Mouse (Mus musculus): ENCODE measurements around the gene Abhd14a. TPM values are rescaled to one million over a fixed set of nuclear protein-coding genes. Genes with fewer than 3 reads are reported as not detected.
A peak's percentile ranks its signal among the peaks of the same experiment; 100 is the strongest.

The Abhd14a gene
- total RNA-seq, 2 experiments from 2014 or later = 38.2 to 41.5 TPM

GRCm38 (mm10) chr9:106417841-106418625 lies 29.4 kb downstream of the Abhd14a start:
- DNase-seq (ENCODE audit: extremely low spot score in 1 of 2, low spot score in 1 of 2) = peak; percentile 78 to 80

DNA sequence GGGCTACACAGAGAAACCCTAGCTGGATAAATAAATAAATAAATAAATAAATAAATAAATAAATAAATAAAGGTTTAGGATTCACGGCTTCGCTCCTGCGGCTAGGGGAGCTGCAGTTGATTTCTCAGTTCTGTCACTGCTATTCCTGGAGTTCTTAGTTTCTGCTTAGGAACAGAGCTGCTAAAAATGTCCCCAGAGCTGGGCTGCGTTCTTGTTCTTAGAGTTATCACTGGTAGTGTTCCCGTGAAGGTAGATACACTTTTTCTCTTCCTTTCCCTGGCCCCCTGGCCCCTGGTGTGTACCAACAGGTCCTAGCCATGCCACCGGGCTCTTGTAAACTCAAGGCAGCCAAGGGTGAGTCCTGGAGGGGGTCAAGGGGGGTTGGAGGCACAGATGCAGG lies 30.7 kb downstream of the Abhd14a start:
- no peak for DNase-seq (ENCODE audit: extremely low spot score in 1 of 2, low spot score in 1 of 2)

- no peak for DNase-seq (ENCODE audit: extremely low spot score in 1 of 2, low spot score in 1 of 2)
Measured at GRCm38 (mm10) chr9:106413606-106414005, 33.9 kb downstream of the Abhd14a start.

GRCm38 (mm10) chr9:106412210-106412609 lies 35.3 kb downstream of the Abhd14a start:
- no peak for DNase-seq (ENCODE audit: extremely low spot score in 1 of 2, low spot score in 1 of 2)

- no peak for DNase-seq (ENCODE audit: extremely low spot score in 1 of 2, low spot score in 1 of 2)
Measured at GRCm38 (mm10) chr9:106411729-106412128, 35.7 kb downstream of the Abhd14a start.

DNA sequence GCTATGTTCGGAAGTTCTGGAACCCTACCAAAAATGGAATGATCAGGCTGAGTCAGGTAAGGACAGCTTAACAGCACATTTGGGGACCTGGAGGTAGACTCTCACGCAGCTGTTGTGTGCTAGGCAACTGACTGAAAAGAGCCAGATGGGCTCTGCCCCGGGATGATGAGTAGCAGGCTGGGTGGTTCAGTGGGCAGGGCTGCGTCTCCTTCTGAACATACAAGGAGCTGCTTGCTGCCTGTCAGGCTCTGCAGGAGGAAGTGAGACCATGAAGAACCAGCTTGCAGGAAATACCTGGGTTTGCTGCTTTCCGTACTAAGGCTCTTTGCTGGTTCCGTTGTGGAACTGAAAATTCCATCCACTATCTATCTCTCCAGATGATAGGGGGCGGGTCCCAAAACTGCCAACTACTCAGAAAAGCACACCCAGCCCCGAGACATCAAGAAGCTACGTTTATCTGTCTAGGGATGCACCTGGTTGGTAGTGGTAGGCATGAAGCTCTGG lies 36.3 kb downstream of the Abhd14a start:
- DNase-seq (ENCODE audit: extremely low spot score in 1 of 2, low spot score in 1 of 2) = no peak

DNA sequence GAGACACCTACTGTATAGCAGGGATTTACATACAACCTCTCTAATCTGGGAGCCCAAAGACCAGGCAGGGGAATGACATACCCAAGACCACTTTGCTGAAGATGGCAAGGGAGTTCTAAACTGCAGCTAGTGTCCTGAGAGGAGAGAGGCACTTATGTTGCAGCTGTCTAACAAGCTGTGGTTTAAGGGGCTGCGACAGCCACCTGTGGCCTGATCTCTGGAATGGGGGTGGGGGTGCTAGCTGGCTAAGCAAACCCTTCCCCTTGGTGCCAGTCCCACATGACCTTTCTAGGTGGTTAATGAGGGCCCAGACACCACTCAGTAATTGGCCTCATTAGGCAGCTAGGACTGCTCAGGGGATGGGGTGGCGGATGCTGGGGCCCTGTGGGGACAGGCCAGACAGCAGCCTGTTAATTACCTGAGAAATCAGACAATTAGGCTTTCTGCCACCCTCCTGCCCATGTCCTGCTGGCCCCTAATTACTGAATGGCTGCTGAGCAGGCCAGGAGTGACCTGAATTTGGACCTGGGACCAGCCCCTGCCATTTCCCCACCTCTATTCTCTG lies 37.3 kb downstream of the Abhd14a start:
- no peak for DNase-seq (ENCODE audit: extremely low spot score in 1 of 2, low spot score in 1 of 2)

GRCm38 (mm10) chr9:106409096-106409495 lies 38.4 kb downstream of the Abhd14a start:
- no peak for DNase-seq (ENCODE audit: extremely low spot score in 1 of 2, low spot score in 1 of 2)

GRCm38 (mm10) chr9:106406443-106407078 lies 40.9 kb downstream of the Abhd14a start:
- no peak for DNase-seq (ENCODE audit: extremely low spot score in 1 of 2, low spot score in 1 of 2)

GRCm38 (mm10) chr9:106405275-106405674 lies 42.2 kb downstream of the Abhd14a start:
- no peak for DNase-seq (ENCODE audit: extremely low spot score in 1 of 2, low spot score in 1 of 2)

DNA sequence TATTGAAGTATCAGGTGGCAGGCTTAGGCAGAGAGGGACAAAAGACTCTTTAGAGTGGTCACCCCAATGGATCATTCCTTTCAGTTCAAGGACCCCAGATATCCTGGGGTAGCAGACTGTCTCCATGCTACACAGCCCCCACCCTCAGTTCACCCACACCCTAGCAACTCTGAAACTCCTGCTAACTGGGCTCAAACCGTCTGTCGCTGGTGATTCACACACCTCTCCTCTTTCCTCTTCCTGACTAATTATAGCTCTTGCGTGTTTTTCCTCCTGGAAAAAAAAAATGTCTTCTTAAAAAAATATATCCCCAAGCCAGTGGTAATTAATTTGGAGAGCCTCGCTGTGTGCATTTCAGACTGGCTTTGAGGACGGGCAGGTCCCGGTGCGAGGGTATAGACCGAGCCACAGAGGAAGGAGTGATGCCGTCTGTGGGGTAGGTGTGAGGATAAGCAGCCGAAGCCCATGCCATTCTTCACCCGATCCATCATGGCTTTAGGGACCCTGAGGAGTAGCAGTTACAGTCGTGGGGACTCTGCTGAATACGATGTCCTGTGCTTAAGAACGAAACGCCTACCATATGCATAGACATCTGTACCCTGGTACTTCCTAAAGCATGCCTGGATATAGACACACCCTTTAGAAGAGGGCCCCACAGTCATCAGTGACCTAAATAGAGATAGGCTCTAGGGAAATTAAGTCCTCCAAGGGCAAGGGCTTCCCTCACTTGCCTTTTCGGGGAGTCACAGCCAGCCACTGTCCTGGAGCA lies 44.7 kb downstream of the Abhd14a start:
- no peak for DNase-seq (ENCODE audit: extremely low spot score in 1 of 2, low spot score in 1 of 2)

DNA sequence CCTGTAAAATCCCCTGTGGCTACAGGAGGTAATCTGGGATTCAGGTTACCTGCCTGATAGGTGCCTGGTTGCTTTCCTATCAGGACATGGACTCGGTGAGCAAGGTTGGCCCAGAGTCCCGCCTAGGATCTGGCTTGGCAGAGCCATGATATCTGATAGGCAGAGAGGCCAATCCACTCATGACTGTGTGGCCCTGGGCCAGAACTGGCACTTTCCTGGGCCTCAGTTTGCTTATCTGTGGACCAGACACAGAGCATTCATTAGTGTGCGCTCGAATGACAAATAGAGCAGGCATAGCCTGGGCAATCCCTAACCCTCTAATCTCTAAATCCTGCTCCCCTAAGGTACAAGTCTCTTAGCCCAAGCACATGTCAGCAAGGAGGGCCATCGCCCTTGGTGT lies 45.3 kb downstream of the Abhd14a start:
- DNase-seq (ENCODE audit: extremely low spot score in 1 of 2, low spot score in 1 of 2) = no peak

DNA sequence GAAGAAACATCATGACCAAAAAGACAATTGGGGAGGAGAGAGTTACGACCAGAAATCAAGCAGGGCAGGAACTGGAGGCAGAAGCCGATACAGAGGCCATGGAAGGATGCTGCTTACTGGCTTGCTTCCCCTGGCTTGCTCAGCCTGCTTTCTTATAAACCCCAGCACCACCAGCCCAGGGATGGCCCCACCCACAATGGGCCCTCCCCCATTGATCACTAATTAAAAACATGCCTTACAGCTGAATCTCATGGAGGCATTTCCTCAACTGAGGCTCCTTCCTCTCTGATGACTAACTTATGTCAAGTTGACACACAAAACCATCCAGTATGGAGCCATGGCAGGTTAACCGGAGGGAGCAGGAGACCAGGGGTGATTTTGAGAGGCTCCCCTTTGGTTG lies 47.7 kb downstream of the Abhd14a start:
- DNase-seq (ENCODE audit: extremely low spot score in 1 of 2, low spot score in 1 of 2) = no peak

- no peak for DNase-seq (ENCODE audit: extremely low spot score in 1 of 2, low spot score in 1 of 2)
Measured at GRCm38 (mm10) chr9:106398667-106399311, 48.7 kb downstream of the Abhd14a start.

- DNase-seq (ENCODE audit: extremely low spot score in 1 of 2, low spot score in 1 of 2) = no peak
Measured at GRCm38 (mm10) chr9:106397733-106398132, 49.7 kb downstream of the Abhd14a start.

DNA sequence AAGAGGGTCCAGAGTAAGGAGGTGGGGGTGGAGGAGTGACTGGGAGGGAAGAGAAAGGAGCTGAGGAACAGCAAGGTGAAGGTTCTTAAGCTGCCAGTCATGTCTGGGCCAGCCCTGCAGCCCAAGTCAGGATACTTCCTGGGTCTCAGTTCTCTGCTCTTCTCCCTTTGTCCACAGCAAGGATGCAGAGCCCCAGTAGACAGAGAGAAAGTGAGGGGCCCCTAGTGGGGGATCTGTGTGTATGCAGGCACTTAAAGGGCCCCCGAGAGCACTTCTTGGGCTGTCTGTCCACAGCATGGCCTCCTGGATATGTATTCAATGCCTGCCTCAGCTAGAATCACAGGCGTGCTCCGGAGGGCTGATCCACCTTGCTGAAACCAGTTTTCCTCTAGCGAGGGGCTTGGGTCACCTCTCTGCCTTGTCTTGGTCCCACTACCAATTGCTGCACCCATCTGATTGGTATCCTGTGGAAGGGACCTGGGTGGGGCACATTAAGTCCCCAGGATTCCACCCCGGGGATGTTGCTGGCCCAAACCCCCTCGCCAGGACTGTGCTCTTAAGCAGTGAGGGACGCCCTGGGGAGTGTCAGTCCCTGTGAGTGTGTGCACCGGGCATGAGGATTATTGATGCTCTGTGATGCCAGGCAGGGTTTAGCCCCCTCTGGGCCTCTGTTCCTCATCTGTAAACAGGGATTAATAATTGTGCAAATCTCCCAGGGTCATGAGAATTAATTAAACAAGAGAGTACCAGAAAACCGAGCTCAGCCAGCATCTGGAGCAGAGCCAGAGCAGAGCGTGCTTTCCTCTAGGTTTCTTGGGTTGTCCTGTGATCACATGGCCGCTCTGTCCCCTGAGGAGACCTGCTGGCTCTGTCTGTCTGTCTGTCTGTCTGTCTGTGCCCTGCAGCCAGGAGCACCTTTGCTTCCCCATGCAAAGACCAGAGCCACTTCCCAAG lies 52.6 kb downstream of the Abhd14a start:
- no peak for DNase-seq (ENCODE audit: extremely low spot score in 1 of 2, low spot score in 1 of 2)

- no peak for DNase-seq (ENCODE audit: extremely low spot score in 1 of 2, low spot score in 1 of 2)
Measured at GRCm38 (mm10) chr9:106393548-106393947, 53.9 kb downstream of the Abhd14a start.

DNA sequence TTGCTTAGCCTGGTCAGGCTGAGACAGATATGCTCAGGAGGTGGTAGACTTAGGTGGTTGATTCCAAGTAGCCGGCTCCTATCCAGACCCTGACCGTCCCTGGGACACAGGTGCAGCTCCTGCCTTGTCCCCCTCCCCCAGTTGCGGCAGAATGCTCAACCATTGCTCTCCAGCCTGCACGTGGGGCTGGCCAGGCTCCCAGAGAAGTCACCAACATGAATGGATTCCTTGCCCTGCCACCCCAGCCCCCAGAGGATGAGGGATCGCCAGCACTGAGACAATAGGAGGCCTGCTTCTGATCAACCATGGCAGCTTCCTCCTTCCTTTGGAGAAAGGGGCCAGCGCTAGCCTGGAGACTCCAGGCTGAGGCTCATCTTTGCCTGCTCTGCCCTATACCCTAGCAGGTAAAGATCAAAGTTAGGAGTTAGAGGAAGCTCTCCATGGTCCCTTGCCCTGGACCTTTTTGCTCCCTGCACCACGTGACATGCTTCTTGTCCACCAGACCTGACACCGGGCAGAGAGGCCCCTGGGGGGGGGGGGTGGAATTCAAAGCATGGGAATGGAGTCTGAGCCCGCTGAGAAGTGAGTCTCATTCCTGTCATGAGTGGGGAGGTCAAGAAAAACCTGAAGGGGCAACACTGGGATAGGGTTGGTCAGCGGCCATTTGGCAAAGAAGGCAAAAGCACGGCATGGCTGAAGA lies 54.5 kb downstream of the Abhd14a start:
- DNase-seq (ENCODE audit: extremely low spot score in 1 of 2, low spot score in 1 of 2) = no peak
